Mouse (Mus musculus) kidney, embryonic 16.5 days (tissue): ENCODE data around the gene Zmynd10. TPM values are rescaled to one million over a fixed set of nuclear protein-coding genes. Genes with fewer than 3 reads are reported as not detected.

ENCODE experiments used
- ATAC-seq: fragments of 200-750 bp; cut with Nextera tagmentation; 2 replicates; pipeline ENCODE4 v1.8.0; 2017; ENCODE audit warnings: moderate TSS enrichment; ENCODE audit not compliant: low FRiP score, low TSS enrichment
- H3K27ac ChIP-seq: fragments of 300-500 bp; sonication (generic); 2 replicates; pipeline ENCODE4 v1.5.1; 2014; ENCODE audit warnings: low read length
- H3K27me3 ChIP-seq: fragments of 300-500 bp; sonication (generic); 2 replicates; pipeline ENCODE4 v1.6.1; 2014; ENCODE audit warnings: low read length, control low read depth, mixed read lengths; ENCODE audit not compliant: insufficient read depth
- H3K36me3 ChIP-seq: fragments of 300-500 bp; sonication (generic); 2 replicates; pipeline ENCODE4 v1.6.1; 2014; ENCODE audit warnings: low read length, control low read depth, mixed read lengths; ENCODE audit not compliant: insufficient read depth
- H3K4me1 ChIP-seq: fragments of 300-500 bp; sonication (generic); 2 replicates; pipeline ENCODE4 v1.6.1; 2014; ENCODE audit warnings: low read length, control low read depth, mixed read lengths; ENCODE audit not compliant: insufficient read depth
- H3K4me2 ChIP-seq: fragments of 300-500 bp; sonication (generic); replicated peaks from 2 replicates; pipeline ENCODE4 v1.6.1; 2014; ENCODE audit warnings: low read depth, low read length
- H3K4me3 ChIP-seq: fragments of 300-500 bp; sonication (generic); 2 replicates; pipeline ENCODE4 v1.5.1; 2014; ENCODE audit warnings: mild to moderate bottlenecking, low read length
- H3K9ac ChIP-seq: fragments of 300-500 bp; sonication (generic); replicated peaks from 2 replicates; pipeline ENCODE4 v1.6.1; 2014; ENCODE audit warnings: low read length
- H3K9me3 ChIP-seq: fragments of 300-500 bp; sonication (generic); 2 replicates; pipeline ENCODE4 v1.6.1; 2016; ENCODE audit warnings: low read length, control low read depth
- WGBS: fragments of 180-500 bp; shearing (Covaris S2); extraction: QIAGEN DNeasy Blood & Tissue Kit; methylation state at CpG from one replicate; pipeline ENCODE4 v1.1.7; 2014; 5-methylcytosine and 5-hydroxymethylcytosine counted together
- polyA plus RNA-seq: library from polyadenylated mRNA; unstranded; fragments of >200 nt; fragmentation: Nextera tagmentation; extraction: Ambion mirVana; gene quantifications from 2 replicates; pipeline ENCODE4 v1.2.1, GENCODE M21; 2015

Zmynd10 gene
- polyA plus RNA-seq, 1 experiment from 2014 or later: 3.3 TPM

DNA sequence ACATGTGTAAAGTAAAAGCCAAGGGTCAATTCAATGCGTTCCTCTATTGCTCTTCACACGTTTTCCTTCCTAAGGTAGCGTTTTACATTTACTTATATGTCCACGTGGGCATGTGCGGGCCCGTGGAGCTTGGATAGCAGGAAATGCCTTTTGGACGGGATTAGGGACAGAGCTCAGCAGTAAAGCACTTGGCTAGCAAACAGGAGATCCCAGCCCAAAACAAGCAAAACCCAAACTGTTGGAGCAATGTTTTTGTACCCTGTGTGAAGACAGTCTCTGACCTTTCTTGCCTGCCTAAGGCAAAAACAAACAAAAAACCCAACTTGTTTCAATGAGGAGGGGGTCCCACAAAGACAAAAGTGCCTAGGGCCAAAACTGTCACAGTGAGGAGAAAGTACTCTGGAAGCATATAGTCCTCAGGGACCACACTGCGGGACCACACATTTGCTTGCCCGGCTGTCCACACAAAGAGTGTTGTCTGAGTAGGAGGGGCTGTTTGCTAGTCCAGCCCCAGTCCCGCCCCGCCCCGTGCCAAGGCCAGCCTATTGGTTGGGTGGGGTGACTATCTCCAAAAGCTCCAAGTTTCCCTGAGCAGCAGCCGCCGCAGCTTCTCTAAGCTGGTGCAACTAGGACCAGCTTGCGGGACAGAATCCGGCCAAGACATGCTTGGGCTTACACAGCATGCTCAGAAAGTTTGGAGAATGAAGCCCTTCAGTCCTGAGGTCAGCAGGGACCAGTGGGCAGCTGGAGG is 29.4 kb downstream of the Zmynd10 start, which contains the start of gene Hyal1:
Hyal1 (plus strand) TSS at position 571 of the 751 bp plus-strand sequence.
- Histone ChIP-seq H3K9ac (peak within 1 kb of the TSS; percentile 68), H3K4me2 (peak within 1 kb of the TSS; percentile 59), H3K36me3 (peaks cover 29% of the 10 kb centered on the region), H3K4me1 (peaks cover 42% of the 10 kb centered on the region), H3K27me3 (no peaks in the 10 kb centered on the region), H3K9me3 (no peaks in the 10 kb centered on the region), H3K4me3 (peak within 1 kb of the TSS; percentile 49), H3K27ac (peak within 1 kb of the TSS; percentile 57)
- WGBS: 21% methylated on average over 16 of the region's 16 CpGs
- peak; percentile 78 for ATAC-seq

- no peak overlapping the region for H3K9ac ChIP-seq
- H3K4me2 ChIP-seq: no peak overlapping the region
- WGBS: 96% methylated on average over 10 of the region's 10 CpGs
Measured at GRCm38 (mm10) chr9:107577871-107578270, 30.8 kb downstream of the Zmynd10 start.

DNA sequence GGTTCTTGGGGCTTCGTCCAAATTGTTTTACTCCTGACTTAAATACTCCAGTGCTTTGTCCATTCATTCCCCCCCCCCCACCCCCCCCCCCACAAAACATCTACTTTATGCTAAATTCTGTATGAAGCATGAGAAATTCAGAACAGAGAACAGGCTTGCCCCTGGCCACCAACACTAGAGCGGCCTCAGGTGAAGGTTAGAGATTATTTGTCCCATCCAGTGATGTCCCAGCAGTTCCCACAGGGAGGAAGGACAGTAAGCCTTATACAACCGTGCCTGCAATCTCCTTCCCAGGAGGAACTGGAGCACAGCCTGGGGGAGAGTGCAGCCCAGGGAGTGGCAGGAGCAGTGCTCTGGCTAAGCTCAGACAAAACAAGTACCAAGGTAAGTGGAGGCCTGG is 31.5 kb downstream of the Zmynd10 start, which contains the start of gene Naa80:
Naa80 (plus strand) TSS at position 301 of the 400 bp plus-strand sequence.
- Histone ChIP-seq H3K27ac (peak within 1 kb of the TSS; percentile 96; the same call in 1 of the 2 replicates), H3K4me3 (no peak within 1 kb of the TSS), H3K27me3 (no peaks in the 10 kb centered on the region), H3K9ac (no peak within 1 kb of the TSS; the same call in 1 of the 2 replicates), H3K4me1 (peaks cover 48% of the 10 kb centered on the region), H3K36me3 (peaks cover 18% of the 10 kb centered on the region), H3K4me2 (no peak within 1 kb of the TSS), H3K9me3 (no peaks in the 10 kb centered on the region)
- WGBS: 79% methylated on average over 3 of the region's 3 CpGs
- no peak for ATAC-seq

More at GRCm38 (mm10) chr9:107577871-107578270, 30.8 kb downstream of the Zmynd10 start:
- Histone ChIP-seq H3K4me3 (no peak overlapping the region), H3K9me3 (no peaks in the 10 kb centered on the region), H3K27ac (no peak overlapping the region), H3K4me1 (peaks cover 48% of the 10 kb centered on the region), H3K36me3 (peaks cover 18% of the 10 kb centered on the region), H3K27me3 (no peaks in the 10 kb centered on the region)
- no peak for ATAC-seq

DNA sequence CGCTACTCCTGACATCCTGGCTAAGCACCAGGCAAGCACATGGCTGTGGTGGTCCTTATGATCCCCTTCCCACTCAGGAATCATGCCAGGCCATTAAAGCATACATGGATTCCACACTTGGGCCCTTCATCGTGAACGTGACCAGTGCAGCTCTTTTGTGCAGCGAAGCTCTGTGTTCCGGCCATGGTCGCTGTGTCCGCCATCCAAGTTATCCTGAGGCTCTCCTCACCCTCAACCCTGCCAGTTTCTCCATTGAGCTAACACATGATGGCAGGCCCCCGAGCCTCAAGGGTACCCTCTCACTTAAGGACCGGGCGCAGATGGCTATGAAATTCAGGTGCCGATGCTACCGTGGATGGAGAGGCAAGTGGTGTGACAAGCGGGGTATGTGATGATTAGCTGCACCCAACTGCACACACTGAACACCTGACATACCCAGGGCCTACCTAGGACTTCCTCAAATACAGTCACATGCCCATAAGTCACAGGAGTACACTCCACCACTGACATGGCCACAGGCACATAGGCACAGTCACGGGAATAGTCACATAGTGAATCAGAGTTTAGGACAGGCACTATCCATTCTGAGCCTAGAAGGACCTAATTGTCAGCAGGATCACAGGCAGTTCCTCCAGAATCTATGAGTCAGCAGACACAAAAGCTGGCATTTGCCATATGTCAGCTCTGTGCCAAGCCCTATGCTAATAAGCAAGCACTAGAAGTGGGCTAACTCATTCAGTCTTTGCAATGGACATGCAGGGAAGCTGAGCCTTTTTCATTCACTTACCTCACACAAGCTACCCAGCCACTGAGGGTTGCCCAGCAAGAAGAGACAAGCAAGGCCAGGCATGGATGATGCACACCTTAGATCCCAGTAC is 32.2 kb downstream of the Zmynd10 start:
- Histone ChIP-seq H3K4me2 (no peak overlapping the region), H3K4me3 (no peak overlapping the region)
- 94% methylated on average over 14 of the region's 14 CpGs for WGBS

DNA sequence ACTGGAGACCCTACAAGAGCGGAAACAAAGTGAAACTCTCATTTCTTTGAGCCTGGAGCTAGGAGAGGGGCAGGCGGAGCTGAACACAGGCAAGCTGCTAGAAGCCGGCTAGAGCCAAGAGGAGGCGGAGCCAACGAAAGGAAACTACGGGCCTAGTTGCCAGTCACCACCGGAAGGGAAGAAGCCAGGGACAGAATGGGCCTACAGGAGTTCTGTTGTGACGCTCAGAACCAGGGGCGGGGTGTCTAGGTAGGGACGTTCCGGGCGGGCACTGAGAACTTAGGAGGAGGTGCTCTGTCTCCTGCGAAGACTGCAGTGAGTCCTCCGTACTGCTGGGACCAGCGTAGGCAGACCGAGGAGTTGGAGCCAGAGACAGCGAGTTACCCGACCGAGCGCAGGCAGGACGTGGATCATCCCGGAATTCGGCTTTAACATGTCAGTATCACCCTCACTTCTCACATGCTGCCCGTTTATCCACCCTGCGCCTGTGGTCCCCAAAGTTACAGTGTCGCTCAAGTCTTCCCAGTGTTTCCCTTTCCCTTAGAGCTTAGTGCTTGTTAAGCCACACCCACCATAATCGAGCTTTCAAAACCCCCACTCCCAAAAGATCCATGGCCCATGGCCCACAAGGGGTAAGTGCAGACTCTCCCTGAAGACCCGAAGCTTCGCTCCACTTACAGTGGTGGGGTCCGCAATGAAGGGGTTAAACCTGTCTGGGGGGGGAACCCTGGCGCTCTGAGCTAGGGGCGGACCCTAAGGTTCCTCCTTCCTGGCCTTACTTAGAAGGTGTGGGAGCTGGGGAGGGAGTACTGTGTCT is 33.6 kb downstream of the Zmynd10 start, which contains the start of gene Hyal3:
Hyal3 (plus strand) TSS at position 318 of the 817 bp plus-strand sequence.
- peak within 1 kb of the TSS; percentile 96 for H3K27ac ChIP-seq
- H3K4me2 ChIP-seq: peak within 1 kb of the TSS; percentile 90
- no peaks in the 10 kb centered on the region for H3K27me3 ChIP-seq
- under 1% methylated on average over 30 of the region's 32 CpGs for WGBS
- ATAC-seq: peak; percentile 81
- peaks cover 45% of the 10 kb centered on the region for H3K4me1 ChIP-seq
- no peaks in the 10 kb centered on the region for H3K9me3 ChIP-seq
- H3K4me3 ChIP-seq: peak within 1 kb of the TSS; percentile 60
- H3K9ac ChIP-seq: peak within 1 kb of the TSS; percentile 83
- H3K36me3 ChIP-seq: peaks cover 11% of the 10 kb centered on the region; the same call in 1 of the 2 replicates

More for the DNA sequence above, 32.2 kb downstream of the Zmynd10 start:
- Histone ChIP-seq H3K9ac (no peak overlapping the region; the same call in 1 of the 2 replicates), H3K27me3 (no peaks in the 10 kb centered on the region), H3K36me3 (peaks cover 14% of the 10 kb centered on the region), H3K4me1 (peaks cover 48% of the 10 kb centered on the region), H3K27ac (peak overlapping the region; percentile 96; the same call in 1 of the 2 replicates), H3K9me3 (no peaks in the 10 kb centered on the region)
- no peak for ATAC-seq

- 74% methylated on average over 4 of the region's 4 CpGs for WGBS
- H3K27ac ChIP-seq: peak overlapping the region; percentile 96
- ATAC-seq: no peak
Measured at GRCm38 (mm10) chr9:107581584-107581983, 34.5 kb downstream of the Zmynd10 start.

GRCm38 (mm10) chr9:107582509-107583062 is 35.5 kb downstream of the Zmynd10 start:
- Histone ChIP-seq H3K9ac (no peak overlapping the region), H3K4me2 (no peak overlapping the region), H3K27ac (no peak overlapping the region), H3K27me3 (no peaks in the 10 kb centered on the region), H3K36me3 (peaks cover 11% of the 10 kb centered on the region; the same call in 1 of the 2 replicates), H3K4me1 (peaks cover 27% of the 10 kb centered on the region), H3K4me3 (no peak overlapping the region), H3K9me3 (no peaks in the 10 kb centered on the region)
- ATAC-seq: no peak
- 85% methylated on average over 7 of the region's 7 CpGs for WGBS

More at GRCm38 (mm10) chr9:107581584-107581983, 34.5 kb downstream of the Zmynd10 start:
- Histone ChIP-seq H3K9ac (peak overlapping the region; percentile 83), H3K9me3 (no peaks in the 10 kb centered on the region), H3K4me3 (peak overlapping the region; percentile 60), H3K36me3 (peaks cover 11% of the 10 kb centered on the region; the same call in 1 of the 2 replicates), H3K4me2 (peak overlapping the region; percentile 90), H3K27me3 (no peaks in the 10 kb centered on the region), H3K4me1 (peaks cover 37% of the 10 kb centered on the region)

DNA sequence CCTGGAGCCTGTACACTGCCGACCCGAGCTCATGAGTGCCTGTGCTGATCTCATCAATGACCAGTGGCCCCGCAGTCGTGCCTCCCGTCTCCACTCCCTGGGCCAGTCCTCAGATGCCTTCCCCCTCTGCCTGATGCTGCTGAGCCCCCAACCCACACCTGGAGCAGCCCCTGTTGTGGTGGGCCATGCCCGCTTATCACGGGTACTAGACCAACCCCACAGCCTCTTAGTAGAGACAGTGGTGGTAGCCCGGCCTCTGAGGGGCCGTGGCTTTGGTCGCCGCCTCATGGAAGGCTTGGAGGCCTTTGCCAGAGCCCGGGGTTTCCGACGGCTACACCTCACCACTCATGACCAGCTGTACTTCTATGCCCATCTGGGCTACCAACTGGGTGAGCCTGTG is 36.1 kb downstream of the Zmynd10 start:
- Histone ChIP-seq H3K4me1 (peaks cover 26% of the 10 kb centered on the region), H3K9ac (no peak overlapping the region), H3K4me3 (no peak overlapping the region), H3K36me3 (peaks cover 11% of the 10 kb centered on the region; the same call in 1 of the 2 replicates), H3K9me3 (no peaks in the 10 kb centered on the region), H3K4me2 (no peak overlapping the region), H3K27me3 (no peaks in the 10 kb centered on the region), H3K27ac (no peak overlapping the region)
- ATAC-seq: no peak
- 94% methylated on average over 14 of the region's 14 CpGs for WGBS
